Mouse (Mus musculus): ENCODE measurements around the gene Ptges2. TPM values are rescaled to one million over a fixed set of nuclear protein-coding genes. Genes with fewer than 3 reads are reported as not detected.

Gene Ptges2
- polyA plus RNA-seq, 1 experiment: 48.9 TPM

DNA sequence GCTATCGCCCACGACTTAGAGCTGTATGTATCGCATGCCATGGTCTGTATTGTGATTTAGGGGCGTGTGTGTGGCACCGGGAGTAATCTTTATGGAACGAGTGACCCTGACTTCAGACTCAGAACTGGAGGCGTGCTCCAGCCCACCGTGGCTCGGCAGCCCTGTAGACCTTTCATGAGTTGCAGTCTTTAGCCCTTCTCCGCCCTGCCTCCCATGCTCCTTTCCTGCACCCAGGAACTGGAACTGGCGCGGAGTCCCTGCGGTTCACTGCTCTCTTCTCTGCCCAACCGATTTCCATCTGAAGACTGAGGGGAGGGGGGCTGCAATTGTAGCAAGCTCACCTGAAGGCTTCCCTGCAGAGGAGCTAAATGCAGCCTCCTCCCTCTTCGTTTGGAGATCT, 999 bp downstream of the Ptges2 start:
- no peak for DNase-seq (ENCODE audit: low read depth)
- TF ChIP-seq POLR2A (IDR thresholded peaks at IDR 0.05; ENCODE audit: borderline replicate concordance, extremely low read depth, insufficient read depth, insufficient read length, poor library complexity, severe bottlenecking): no peak
- no peak for TF ChIP-seq CTCF (IDR thresholded peaks at IDR 0.05; ENCODE audit: borderline replicate concordance, extremely low read depth, insufficient read depth, insufficient read length)

DNA sequence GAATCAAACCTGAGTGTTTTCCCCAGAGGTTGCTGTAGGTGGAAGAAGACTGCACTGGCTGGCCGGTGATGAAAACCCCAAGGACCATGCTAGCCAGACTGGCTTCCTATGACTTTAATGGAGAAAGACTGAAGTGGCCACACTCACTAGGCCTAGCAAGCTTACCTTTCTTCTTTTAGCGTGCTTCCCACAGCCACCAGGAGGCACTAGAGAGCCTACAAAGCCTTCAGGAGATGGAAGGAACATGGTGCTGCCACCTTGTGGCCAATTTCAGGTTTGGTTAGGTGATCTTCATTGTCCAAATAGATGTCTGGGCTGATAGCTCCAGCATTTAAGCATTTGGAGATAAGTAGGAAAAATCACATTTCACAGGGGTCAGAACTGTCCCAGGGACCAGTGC, 9.0 kb downstream of the Ptges2 start:
- TF ChIP-seq CTCF (IDR thresholded peaks at IDR 0.05; ENCODE audit: borderline replicate concordance, extremely low read depth, insufficient read depth, insufficient read length) (peak; percentile 99), POLR2A (IDR thresholded peaks at IDR 0.05; ENCODE audit: borderline replicate concordance, extremely low read depth, insufficient read depth, insufficient read length, poor library complexity, severe bottlenecking) (no peak)
- DNase-seq (ENCODE audit: low read depth): peak; percentile 98

DNA sequence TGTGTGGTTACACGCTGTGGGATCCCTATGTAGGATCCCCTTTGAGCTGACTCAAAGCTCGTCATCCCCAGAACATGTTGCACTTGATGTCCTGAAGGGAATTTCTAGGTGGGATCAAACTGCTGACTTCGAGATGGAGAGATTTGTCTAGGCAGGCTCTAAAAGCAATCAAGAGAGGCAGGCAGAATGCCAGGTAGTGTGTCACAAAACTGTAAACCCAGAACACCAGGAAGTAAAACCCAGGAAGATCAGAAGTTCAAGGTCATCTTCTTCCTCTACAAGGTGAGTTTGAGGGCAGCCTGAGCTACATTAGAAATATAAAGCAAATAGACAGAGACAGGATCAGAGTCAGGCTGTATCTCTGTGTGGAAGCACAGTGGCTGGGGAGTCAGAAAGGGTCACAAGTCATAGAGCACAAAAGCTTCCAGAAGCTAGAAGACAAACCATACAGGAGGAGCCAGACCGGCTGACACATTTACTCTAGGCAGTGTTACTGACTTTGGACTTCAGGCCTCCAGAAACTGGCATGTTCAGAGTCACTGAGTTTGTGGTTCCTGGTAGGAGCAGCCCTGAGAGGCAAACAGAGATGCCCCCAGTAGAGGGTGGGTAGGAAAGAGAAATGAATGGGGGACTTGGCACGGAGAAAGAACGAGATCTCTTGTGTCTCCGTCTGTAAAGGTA, 11.6 kb downstream of the Ptges2 start:
- no peak for DNase-seq (ENCODE audit: low read depth)
- TF ChIP-seq POLR2A (IDR thresholded peaks at IDR 0.05; ENCODE audit: borderline replicate concordance, extremely low read depth, insufficient read depth, insufficient read length, poor library complexity, severe bottlenecking) (no peak), CTCF (IDR thresholded peaks at IDR 0.05; ENCODE audit: borderline replicate concordance, extremely low read depth, insufficient read depth, insufficient read length) (no peak)

DNA sequence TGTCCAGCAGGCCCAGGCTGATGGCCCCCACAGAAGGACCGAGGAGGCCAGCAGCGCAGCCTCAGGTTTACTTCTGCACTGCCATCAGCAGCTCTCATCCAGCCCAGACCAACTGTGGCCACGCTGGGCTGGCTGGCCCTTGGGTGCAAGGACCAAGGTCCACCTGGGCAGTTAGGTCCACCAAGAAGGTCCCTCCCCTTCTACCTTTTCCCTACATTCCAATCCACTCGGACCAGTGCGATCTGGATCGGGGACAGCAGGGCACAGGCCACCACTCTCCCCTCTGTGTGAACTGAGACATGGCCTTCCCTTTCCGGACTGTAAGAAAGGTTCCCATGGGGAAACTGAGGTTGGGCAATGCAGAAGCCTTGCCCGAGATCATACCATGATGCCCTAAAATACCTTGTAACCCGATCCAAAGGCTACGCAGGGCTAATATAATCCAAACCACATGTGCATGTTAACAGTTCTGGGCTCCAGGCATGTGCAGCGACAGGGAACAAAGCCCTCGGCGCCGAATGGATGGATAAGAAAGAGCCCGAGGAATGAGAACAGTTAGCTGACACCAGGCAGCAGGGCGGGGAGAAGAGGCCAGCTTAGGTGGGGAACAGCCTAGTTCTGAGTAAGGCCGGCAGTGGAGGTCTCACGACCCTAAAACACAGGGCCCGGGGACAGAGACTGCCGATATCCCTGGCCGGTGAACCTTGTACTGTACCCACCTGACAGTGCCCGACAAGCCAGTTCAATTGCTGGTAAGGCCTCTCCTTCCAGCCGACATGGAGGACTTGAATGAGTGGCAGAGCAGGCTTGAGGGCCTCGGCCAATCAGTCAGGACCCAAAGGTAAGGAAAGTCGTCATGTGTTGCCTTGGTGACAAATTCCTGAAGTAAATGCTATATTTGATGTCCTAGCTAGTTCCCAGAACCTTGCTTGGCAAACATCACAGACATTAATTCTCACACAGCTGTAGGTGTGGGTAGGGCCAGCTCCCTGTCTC, 13.0 kb downstream of the Ptges2 start:
- TF ChIP-seq POLR2A (IDR thresholded peaks at IDR 0.05; ENCODE audit: borderline replicate concordance, extremely low read depth, insufficient read depth, insufficient read length, poor library complexity, severe bottlenecking): no peak
- no peak for DNase-seq (ENCODE audit: low read depth)

DNA sequence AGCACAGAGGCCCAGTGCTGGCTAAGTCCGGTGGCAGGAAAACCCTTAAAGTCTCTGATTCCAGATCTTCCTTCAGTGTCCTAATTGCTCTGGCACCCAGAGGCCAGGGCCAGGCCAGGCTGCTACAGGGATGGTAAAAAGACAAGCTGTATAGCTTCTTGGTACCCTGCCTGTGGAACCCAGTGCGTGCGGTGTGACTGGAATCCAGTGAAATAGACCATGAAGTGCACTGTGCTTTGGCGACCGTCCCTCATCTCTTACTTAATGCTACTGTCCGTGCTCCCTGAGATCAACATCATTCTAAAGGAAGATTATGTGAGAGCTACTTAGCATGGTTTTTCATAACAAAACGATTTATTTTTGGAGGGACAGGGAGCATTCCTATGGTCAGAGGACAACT, 15.7 kb downstream of the Ptges2 start:
- DNase-seq (ENCODE audit: low read depth): no peak
- TF ChIP-seq CTCF (IDR thresholded peaks at IDR 0.05; ENCODE audit: borderline replicate concordance, extremely low read depth, insufficient read depth, insufficient read length): no peak
- no peak for TF ChIP-seq POLR2A (IDR thresholded peaks at IDR 0.05; ENCODE audit: borderline replicate concordance, extremely low read depth, insufficient read depth, insufficient read length, poor library complexity, severe bottlenecking)

DNA sequence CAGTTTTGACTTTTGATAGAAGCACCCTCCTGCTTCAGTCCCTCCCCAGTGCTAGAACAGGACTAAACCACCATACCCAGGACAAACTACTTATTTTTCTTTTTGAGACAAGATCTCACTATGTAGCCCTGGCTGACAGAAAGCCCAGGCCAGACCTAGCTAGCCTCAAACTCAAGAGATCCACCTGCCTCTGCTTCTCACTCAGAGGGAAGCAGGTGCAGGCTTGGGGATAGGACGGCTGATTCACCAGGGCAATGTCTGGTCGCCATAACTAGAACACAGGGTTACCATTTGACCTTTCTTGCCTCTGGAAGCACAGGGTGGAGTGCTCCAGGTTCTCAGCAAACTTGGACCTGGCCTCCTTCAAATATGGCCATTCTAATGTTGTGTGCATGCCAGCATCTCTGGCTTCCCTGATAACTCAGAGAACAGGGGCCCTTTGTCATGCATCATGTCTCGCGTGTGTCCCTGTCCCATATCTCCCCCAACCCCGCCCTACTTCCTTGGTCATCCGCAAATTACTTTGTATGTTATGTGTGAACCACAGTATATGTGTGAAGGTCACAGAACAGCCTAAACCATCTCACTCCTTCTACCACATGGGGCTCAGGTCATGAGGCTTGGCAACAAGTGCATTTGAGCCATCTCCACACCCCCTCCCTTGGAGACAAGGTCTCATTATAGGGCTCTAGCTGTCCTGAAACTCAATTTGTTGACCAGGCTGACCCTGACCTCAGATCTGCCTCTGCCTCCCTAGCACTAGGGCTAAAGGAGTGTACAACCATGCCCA, 17.2 kb downstream of the Ptges2 start:
- no peak for TF ChIP-seq POLR2A (IDR thresholded peaks at IDR 0.05; ENCODE audit: borderline replicate concordance, extremely low read depth, insufficient read depth, insufficient read length, poor library complexity, severe bottlenecking)
- TF ChIP-seq CTCF (IDR thresholded peaks at IDR 0.05; ENCODE audit: borderline replicate concordance, extremely low read depth, insufficient read depth, insufficient read length): no peak
- DNase-seq (ENCODE audit: low read depth): no peak

DNA sequence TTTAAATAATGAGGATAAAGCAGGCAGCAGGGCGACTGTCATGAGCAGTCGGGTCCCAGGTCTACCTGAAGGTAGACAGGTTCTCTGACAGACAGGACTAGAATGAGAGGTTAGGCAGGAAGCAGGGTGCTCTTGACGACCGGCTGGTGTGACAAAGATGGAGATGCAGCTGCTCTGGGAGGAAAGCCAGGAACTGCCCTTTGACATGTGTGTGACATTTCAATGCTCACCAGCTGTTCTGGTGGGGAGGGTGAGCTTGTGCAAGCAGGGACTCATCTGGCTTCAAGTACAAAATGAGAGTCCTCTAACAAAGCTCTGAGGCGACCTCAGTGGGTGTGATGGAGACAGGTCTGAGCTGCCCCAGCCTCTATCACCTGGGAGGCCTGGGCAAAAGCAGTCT, 18.2 kb downstream of the Ptges2 start:
- TF ChIP-seq POLR2A (IDR thresholded peaks at IDR 0.05; ENCODE audit: borderline replicate concordance, extremely low read depth, insufficient read depth, insufficient read length, poor library complexity, severe bottlenecking) (no peak), CTCF (IDR thresholded peaks at IDR 0.05; ENCODE audit: borderline replicate concordance, extremely low read depth, insufficient read depth, insufficient read length) (no peak)
- no peak for DNase-seq (ENCODE audit: low read depth)

DNA sequence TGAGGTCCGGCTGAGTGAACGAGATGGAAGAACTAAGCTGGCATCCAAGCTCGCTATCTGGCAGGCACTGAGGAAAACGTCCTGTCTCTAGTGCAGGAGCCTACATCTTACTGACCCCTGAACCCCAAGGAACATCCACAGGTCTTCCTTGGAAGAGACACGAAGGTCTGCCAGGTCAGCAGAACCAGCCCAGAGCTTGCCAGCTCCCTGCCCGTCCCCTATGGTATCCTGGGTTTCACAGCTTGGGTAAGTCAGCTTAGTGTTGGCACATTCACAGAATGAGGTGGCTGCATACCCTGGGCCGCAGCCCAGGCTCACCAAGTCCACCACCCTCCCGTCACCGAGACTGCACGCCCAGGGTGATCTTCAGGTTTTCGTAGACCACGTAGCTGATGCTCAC, 20.1 kb downstream of the Ptges2 start:
- no peak for DNase-seq (ENCODE audit: low read depth)
- TF ChIP-seq CTCF (IDR thresholded peaks at IDR 0.05; ENCODE audit: borderline replicate concordance, extremely low read depth, insufficient read depth, insufficient read length) (no peak), POLR2A (IDR thresholded peaks at IDR 0.05; ENCODE audit: borderline replicate concordance, extremely low read depth, insufficient read depth, insufficient read length, poor library complexity, severe bottlenecking) (no peak)

DNA sequence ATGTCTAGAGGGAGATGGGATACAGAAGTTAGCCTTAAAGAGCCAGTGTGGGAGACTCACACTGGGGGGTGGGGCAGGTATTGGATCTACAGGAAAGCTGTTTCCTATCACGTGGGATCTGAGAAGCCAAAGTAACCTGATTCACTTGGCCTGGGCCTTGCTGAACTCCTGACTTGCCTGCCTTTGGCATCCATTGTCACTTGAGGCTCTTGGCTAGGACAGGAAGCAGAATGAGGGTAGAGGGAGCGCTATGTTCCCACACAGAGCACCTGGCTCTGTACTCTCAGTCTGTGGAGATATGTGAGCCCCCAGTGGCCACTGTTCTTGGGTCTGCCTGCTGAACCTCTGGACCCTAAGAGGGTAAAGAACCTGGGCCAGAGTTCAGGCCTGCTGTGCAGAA, 20.9 kb downstream of the Ptges2 start:
- no peak for DNase-seq (ENCODE audit: low read depth)
- no peak for TF ChIP-seq CTCF (IDR thresholded peaks at IDR 0.05; ENCODE audit: borderline replicate concordance, extremely low read depth, insufficient read depth, insufficient read length)

DNA sequence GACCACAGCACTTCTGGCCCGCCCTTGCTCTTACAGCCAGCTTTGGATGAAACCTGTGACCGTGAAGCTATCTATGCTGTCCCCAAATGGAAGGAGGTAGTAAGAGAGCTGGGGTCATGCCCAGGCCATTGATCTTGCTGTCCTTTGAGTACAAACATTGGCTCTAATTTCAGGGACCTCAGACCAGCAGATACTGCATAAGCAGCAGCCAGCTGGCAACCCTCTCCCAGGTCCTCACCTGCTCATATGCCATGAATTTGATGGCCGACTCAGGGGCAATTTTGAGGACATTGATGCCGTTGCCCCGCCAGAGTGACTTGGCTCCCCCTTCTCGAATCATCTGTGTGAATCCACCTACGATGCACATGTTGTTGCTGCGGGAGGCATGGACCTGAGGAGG, 21.8 kb downstream of the Ptges2 start:
- TF ChIP-seq CTCF (IDR thresholded peaks at IDR 0.05; ENCODE audit: borderline replicate concordance, extremely low read depth, insufficient read depth, insufficient read length) (no peak), POLR2A (IDR thresholded peaks at IDR 0.05; ENCODE audit: borderline replicate concordance, extremely low read depth, insufficient read depth, insufficient read length, poor library complexity, severe bottlenecking) (no peak)
- DNase-seq (ENCODE audit: low read depth): no peak

DNA sequence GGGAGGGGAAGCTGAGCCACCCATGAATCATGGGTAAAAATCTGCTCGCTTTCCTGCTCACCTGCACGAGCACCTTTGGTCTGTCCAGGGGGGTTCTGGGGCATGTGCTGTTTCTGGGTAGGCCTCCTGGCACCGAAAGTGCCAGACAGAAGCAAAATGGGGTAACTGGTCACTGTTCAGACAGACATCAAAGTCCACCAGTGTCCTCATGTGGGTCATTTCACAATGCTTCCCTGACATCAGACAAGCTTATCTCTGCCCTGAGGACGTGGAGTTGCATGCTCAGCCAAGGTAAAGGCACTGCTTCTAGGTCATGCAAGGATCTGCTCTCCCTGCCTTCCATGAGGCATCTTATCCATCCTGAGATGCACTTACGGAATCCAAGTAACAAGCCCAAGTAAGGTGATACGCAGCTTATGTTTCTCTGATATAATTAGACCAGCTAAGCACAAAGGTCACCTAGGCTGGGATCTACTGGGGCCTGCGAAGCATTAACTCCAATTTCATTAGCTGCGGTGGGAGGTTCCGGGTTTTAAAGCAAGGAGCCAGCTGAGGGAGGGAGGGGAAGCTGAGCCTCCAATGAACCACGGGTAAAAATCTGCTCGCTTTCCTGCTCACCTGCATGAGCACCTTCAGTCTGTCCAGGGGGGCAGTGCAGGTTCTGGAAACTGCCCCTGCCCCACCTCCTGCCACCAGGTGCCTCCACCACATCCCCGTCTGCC, 22.9 kb downstream of the Ptges2 start:
- no peak for DNase-seq (ENCODE audit: low read depth)
- no peak for TF ChIP-seq CTCF (IDR thresholded peaks at IDR 0.05; ENCODE audit: borderline replicate concordance, extremely low read depth, insufficient read depth, insufficient read length)
- TF ChIP-seq POLR2A (IDR thresholded peaks at IDR 0.05; ENCODE audit: borderline replicate concordance, extremely low read depth, insufficient read depth, insufficient read length, poor library complexity, severe bottlenecking): no peak

Measured in brain, embryonic 14.5 days (tissue).